Comparison of ENCODE assay signal across 8 mouse cellular contexts in genomic region chr11:75173095-75173798, GRCm38 (mm10). TPM values are rescaled to one million over a fixed set of nuclear protein-coding genes. Genes with fewer than 3 reads are reported as not detected.
DNase-seq lines count a peak whose midpoint lies in the region; ATAC-seq and TF ChIP-seq lines count a peak whose summit lies in the region.

No protein-coding gene starts in this region.

- H3K4me1 ChIP-seq in embryonic fibroblast, embryonic 13.5 days (ENCODE audit: control insufficient read depth, insufficient read depth, low read length): peaks cover 6% of the 10 kb centered on the region; the same call in 1 of the 2 replicates
- H3K4me1 ChIP-seq in heart, embryonic 15.5 days (replicated peaks): peaks cover 63% of the 10 kb centered on the region
- peaks cover 6 to 10% of the 10 kb centered on the region in 2 experiments for H3K4me1 ChIP-seq in liver, embryonic 14.5 days (replicated peaks; ENCODE audit: control insufficient read depth in 2 of 2, insufficient read depth in 2 of 2, low read length in 1 of 2)
- H3K4me1 ChIP-seq in neural tube, embryonic 11.5 days (ENCODE audit: control insufficient read depth, insufficient read depth, low read length): peaks cover 33% of the 10 kb centered on the region
- H3K4me1 ChIP-seq in stomach, postnatal 0 days (replicated peaks; ENCODE audit: control insufficient read depth, insufficient read depth): peaks cover 6% of the 10 kb centered on the region; the same call in 1 of the 2 replicates

- no peak overlapping the region for H3K27ac ChIP-seq in embryonic fibroblast, embryonic 13.5 days (ENCODE audit: insufficient read depth, low read length)
- no peak overlapping the region for H3K27ac ChIP-seq in heart, embryonic 15.5 days
- H3K27ac ChIP-seq in liver, embryonic 14.5 days: no peak overlapping the region
- H3K27ac ChIP-seq in neural tube, embryonic 11.5 days (ENCODE audit: low read depth, low read length): no peak overlapping the region
- no peak overlapping the region for H3K27ac ChIP-seq in stomach, postnatal 0 days (replicated peaks)

- peak overlapping the region; percentile 46 for H3ac ChIP-seq in C2C12 (ENCODE audit: control insufficient read depth, insufficient read length, low read depth)

- H3K27me3 ChIP-seq in C2C12 (ENCODE audit: control insufficient read depth, insufficient read depth, insufficient read length): no peaks in the 10 kb centered on the region
- peaks cover 51% of the 10 kb centered on the region for H3K27me3 ChIP-seq in heart, embryonic 15.5 days
- H3K27me3 ChIP-seq in liver, embryonic 14.5 days (ENCODE audit: control insufficient read depth, insufficient read depth, low read length): peaks cover 61% of the 10 kb centered on the region
- H3K27me3 ChIP-seq in neural tube, embryonic 11.5 days (ENCODE audit: control insufficient read depth, insufficient read depth, low read length): peaks cover 50% of the 10 kb centered on the region
- H3K27me3 ChIP-seq in stomach, postnatal 0 days (ENCODE audit: control insufficient read depth, insufficient read depth, low read length): no peaks in the 10 kb centered on the region; the same call in 1 of the 2 replicates

- peak overlapping the region; percentile 96 for H3K4me2 ChIP-seq in heart, embryonic 15.5 days
- H3K4me2 ChIP-seq in liver, embryonic 14.5 days (ENCODE audit: low read depth): peak overlapping the region; percentile 78
- H3K4me2 ChIP-seq in neural tube, embryonic 11.5 days (ENCODE audit: low read depth): peak overlapping the region; percentile 64
- peak overlapping the region; percentile 79 for H3K4me2 ChIP-seq in stomach, postnatal 0 days (replicated peaks; ENCODE audit: low read depth)

- H3K9ac ChIP-seq in heart, embryonic 15.5 days: peak overlapping the region; percentile 22; the same call in 1 of the 2 replicates
- H3K9ac ChIP-seq in liver, embryonic 14.5 days (replicated peaks): no peak overlapping the region
- H3K9ac ChIP-seq in neural tube, embryonic 11.5 days (ENCODE audit: low read length): peak overlapping the region; percentile 56
- peak overlapping the region; percentile 47 for H3K9ac ChIP-seq in stomach, postnatal 0 days (ENCODE audit: low read length)

- no peak for TF ChIP-seq EP300 in liver, embryonic 14.5 days (IDR thresholded peaks at IDR 0.05; ENCODE audit: low read depth)
- no peak for TF ChIP-seq EP300 in stomach, postnatal 0 days (optimal IDR thresholded peaks at IDR 0.05)

- ATAC-seq in heart, embryonic 15.5 days (replicated peaks; ENCODE audit: insufficient number of reproducible peaks, insufficient read depth, low FRiP score, low read depth): peak; percentile 58
- peak; percentile 65 for ATAC-seq in liver, embryonic 14.5 days (ENCODE audit: insufficient read depth)
- peak; percentile 68 for ATAC-seq in neural tube, embryonic 11.5 days (ENCODE audit: insufficient read depth, low FRiP score, low TSS enrichment)
- ATAC-seq in stomach, postnatal 0 days (ENCODE audit: low FRiP score, low TSS enrichment): peak; percentile 73

- H3K9me3 ChIP-seq in heart, embryonic 15.5 days (replicated peaks): no peaks in the 10 kb centered on the region
- H3K9me3 ChIP-seq in liver, embryonic 14.5 days (ENCODE audit: control insufficient read depth, low read length): no peaks in the 10 kb centered on the region
- H3K9me3 ChIP-seq in neural tube, embryonic 11.5 days (ENCODE audit: control insufficient read depth, low read length): no peaks in the 10 kb centered on the region
- H3K9me3 ChIP-seq in stomach, postnatal 0 days (ENCODE audit: control insufficient read depth, low read length): no peaks in the 10 kb centered on the region

- H3K79me2 ChIP-seq in C2C12 (ENCODE audit: control insufficient read depth, insufficient read depth): peaks cover 12% of the 10 kb centered on the region

- peaks cover 13% of the 10 kb centered on the region for H3K36me3 ChIP-seq in C2C12 (ENCODE audit: control insufficient read depth, insufficient read depth)
- peaks cover 9% of the 10 kb centered on the region; the same call in 1 of the 2 replicates for H3K36me3 ChIP-seq in heart, embryonic 15.5 days
- no peaks in the 10 kb centered on the region; the same call in 1 of the 2 replicates for H3K36me3 ChIP-seq in liver, embryonic 14.5 days (replicated peaks; ENCODE audit: control insufficient read depth, insufficient read depth, low read depth)
- no peaks in the 10 kb centered on the region for H3K36me3 ChIP-seq in neural tube, embryonic 11.5 days (ENCODE audit: control insufficient read depth, insufficient read depth, low read length)
- H3K36me3 ChIP-seq in stomach, postnatal 0 days (ENCODE audit: control insufficient read depth, insufficient read depth, low read length): peaks cover 3% of the 10 kb centered on the region; the same call in 1 of the 2 replicates

- 0 out of 2 replicates have a peak, but pooled peaks have one; percentile 30 for TF ChIP-seq POLR2A in embryonic fibroblast, embryonic 13.5 days (IDR thresholded peaks at IDR 0.05; ENCODE audit: low read depth, low read length)

- peak overlapping the region; percentile 34 for H3K4me3 ChIP-seq in C2C12 (ENCODE audit: insufficient read depth, poor library complexity, severe bottlenecking)
- H3K4me3 ChIP-seq in embryonic fibroblast, embryonic 13.5 days (ENCODE audit: insufficient read depth, low read length): peak overlapping the region; percentile 31
- peak overlapping the region; percentile 71 for H3K4me3 ChIP-seq in heart, embryonic 15.5 days
- peak overlapping the region; percentile 50 to 66 for H3K4me3 ChIP-seq in liver, embryonic 14.5 days (ENCODE audit: insufficient read depth in 1 of 2, low read depth in 2 of 2, low read length in 2 of 2)
- peak overlapping the region; percentile 63 for H3K4me3 ChIP-seq in neural tube, embryonic 11.5 days (ENCODE audit: low read depth, low read length)
- H3K4me3 ChIP-seq in stomach, postnatal 0 days (ENCODE audit: low read depth, low read length): peak overlapping the region; percentile 65

- under 1% methylated on average over 71 of the region's 71 CpGs for WGBS in heart, embryonic 15.5 days
- WGBS in liver, embryonic 14.5 days (ENCODE audit: insufficient replicate concordance): under 1% methylated on average over 71 of the region's 71 CpGs
- WGBS in neural tube, embryonic 11.5 days: 1% methylated on average over 68 of the region's 71 CpGs
- WGBS in stomach, postnatal 0 days: under 1% methylated on average over 71 of the region's 71 CpGs

- no peak for TF ChIP-seq CTCF in C2C12 (IDR thresholded peaks at IDR 0.05; ENCODE audit: control insufficient read depth, insufficient read depth, insufficient read length)
- TF ChIP-seq CTCF in embryonic fibroblast, embryonic 13.5 days (IDR thresholded peaks at IDR 0.05; ENCODE audit: borderline replicate concordance, insufficient read depth, low read length): no peak
- no peak for TF ChIP-seq CTCF in liver, embryonic 14.5 days (IDR thresholded peaks at IDR 0.05; ENCODE audit: low read depth)
- TF ChIP-seq CTCF in stomach, postnatal 0 days (IDR thresholded peaks at IDR 0.05; ENCODE audit: low read depth): no peak

- peak; percentile 76 to 83 for DNase-seq in adrenal gland, postnatal 4 days (ENCODE audit: low spot score in 2 of 2)
- peak; percentile 91 to 92 for DNase-seq in kidney, postnatal 25 days
- DNase-seq in liver, embryonic 14.5 days (ENCODE audit: low read depth in 3 of 3, low spot score in 3 of 3): peak; percentile 43 to 67 (median 44)
- peak; percentile 90 for DNase-seq in neural tube, embryonic 11.5 days (ENCODE audit: low spot score)
- peak; percentile 88 for DNase-seq in stomach, postnatal 0 days (ENCODE audit: low spot score)

- peaks cover 8% of the 10 kb centered on the region for H3K79me3 ChIP-seq in C2C12 (ENCODE audit: low read depth)

RNA-seq across cellular contexts. Expression of gene Hic1, which starts 3.9 kb away (rescaled TPM):
- polyA plus RNA-seq in C2C12 (2012; fragmentation: generic; extraction: Trizol): 0.02 TPM
- total RNA-seq in adrenal gland, postnatal 4 days (2021): 10 to 100 TPM; 22.9 to 29.2 TPM
- polyA plus RNA-seq in embryonic fibroblast, embryonic 13.5 days (2011; ENCODE audit: insufficient read length, low read depth, missing spikeins): 20.7 and 29.3 TPM in 2 replicates
- polyA plus RNA-seq in heart, embryonic 15.5 days (2015; fragmentation: Nextera tagmentation; extraction: Ambion mirVana): 11.0 and 18.0 TPM in 2 replicates
- polyA plus RNA-seq in liver, embryonic 14.5 days (2012; rRNA removed): 0.97 and 1.4 TPM in 2 replicates
- 0.28 and 0.48 TPM in 2 replicates for polyA plus RNA-seq in liver, embryonic 14.5 days (2014; fragmentation: Nextera tagmentation; extraction: Ambion mirVana)
- 4.1 and 4.9 TPM in 2 replicates for polyA plus RNA-seq in neural tube, embryonic 11.5 days (2014; fragmentation: Nextera tagmentation; extraction: Ambion mirVana)
- polyA plus RNA-seq in stomach, postnatal 0 days (2015; fragmentation: Nextera tagmentation; extraction: Ambion mirVana): 6.6 and 8.2 TPM in 2 replicates

RNA-seq across cellular contexts. Expression of gene Ovca2, which starts 5.4 kb away (rescaled TPM):
- polyA plus RNA-seq in C2C12 (2012; fragmentation: generic; extraction: Trizol): 19.3 TPM
- 10 to 100 TPM; 16.0 to 17.4 TPM for total RNA-seq in adrenal gland, postnatal 4 days (2021)
- 20.4 and 28.9 TPM in 2 replicates for polyA plus RNA-seq in embryonic fibroblast, embryonic 13.5 days (2011; ENCODE audit: insufficient read length, low read depth, missing spikeins)
- polyA plus RNA-seq in heart, embryonic 15.5 days (2015; fragmentation: Nextera tagmentation; extraction: Ambion mirVana): 14.4 and 17.5 TPM in 2 replicates
- polyA plus RNA-seq in liver, embryonic 14.5 days (2012; rRNA removed): 7.4 and 10.5 TPM in 2 replicates
- 14.3 and 15.3 TPM in 2 replicates for polyA plus RNA-seq in liver, embryonic 14.5 days (2014; fragmentation: Nextera tagmentation; extraction: Ambion mirVana)
- polyA plus RNA-seq in neural tube, embryonic 11.5 days (2014; fragmentation: Nextera tagmentation; extraction: Ambion mirVana): 32.6 and 37.4 TPM in 2 replicates
- polyA plus RNA-seq in stomach, postnatal 0 days (2015; fragmentation: Nextera tagmentation; extraction: Ambion mirVana): 19.3 and 20.2 TPM in 2 replicates

RNA-seq across cellular contexts. Expression of gene Dph1, which starts 17.8 kb away (rescaled TPM):
- polyA plus RNA-seq in C2C12 (2012; fragmentation: generic; extraction: Trizol): 19.6 TPM
- total RNA-seq in adrenal gland, postnatal 4 days (2021): 10 to 100 TPM; 26.8 to 29.0 TPM
- polyA plus RNA-seq in embryonic fibroblast, embryonic 13.5 days (2011; ENCODE audit: insufficient read length, low read depth, missing spikeins): 15.7 and 18.7 TPM in 2 replicates
- 17.2 and 20.5 TPM in 2 replicates for polyA plus RNA-seq in heart, embryonic 15.5 days (2015; fragmentation: Nextera tagmentation; extraction: Ambion mirVana)
- polyA plus RNA-seq in liver, embryonic 14.5 days (2012; rRNA removed): 9.8 and 11.6 TPM in 2 replicates
- 9.8 and 12.1 TPM in 2 replicates for polyA plus RNA-seq in liver, embryonic 14.5 days (2014; fragmentation: Nextera tagmentation; extraction: Ambion mirVana)
- polyA plus RNA-seq in neural tube, embryonic 11.5 days (2014; fragmentation: Nextera tagmentation; extraction: Ambion mirVana): 19.8 and 21.1 TPM in 2 replicates
- 15.2 and 15.8 TPM in 2 replicates for polyA plus RNA-seq in stomach, postnatal 0 days (2015; fragmentation: Nextera tagmentation; extraction: Ambion mirVana)

RNA-seq across cellular contexts. Expression of gene Rtn4rl1, which starts 20.3 kb away (rescaled TPM):
- polyA plus RNA-seq in C2C12 (2012; fragmentation: generic; extraction: Trizol): 0.40 TPM
- 10 to 100 TPM; 33.3 to 33.8 TPM for total RNA-seq in adrenal gland, postnatal 4 days (2021)
- polyA plus RNA-seq in embryonic fibroblast, embryonic 13.5 days (2011; ENCODE audit: insufficient read length, low read depth, missing spikeins): 2.1 and 2.7 TPM in 2 replicates
- polyA plus RNA-seq in heart, embryonic 15.5 days (2015; fragmentation: Nextera tagmentation; extraction: Ambion mirVana): 12.4 and 13.1 TPM in 2 replicates
- 0.56 and 0.61 TPM in 2 replicates for polyA plus RNA-seq in liver, embryonic 14.5 days (2012; rRNA removed)
- 0.68 and 0.98 TPM in 2 replicates for polyA plus RNA-seq in liver, embryonic 14.5 days (2014; fragmentation: Nextera tagmentation; extraction: Ambion mirVana)
- polyA plus RNA-seq in neural tube, embryonic 11.5 days (2014; fragmentation: Nextera tagmentation; extraction: Ambion mirVana): 4.5 and 6.0 TPM in 2 replicates
- 2.1 and 2.9 TPM in 2 replicates for polyA plus RNA-seq in stomach, postnatal 0 days (2015; fragmentation: Nextera tagmentation; extraction: Ambion mirVana)
